Mouse (Mus musculus): ENCODE data around the gene Rragd.

DNA sequence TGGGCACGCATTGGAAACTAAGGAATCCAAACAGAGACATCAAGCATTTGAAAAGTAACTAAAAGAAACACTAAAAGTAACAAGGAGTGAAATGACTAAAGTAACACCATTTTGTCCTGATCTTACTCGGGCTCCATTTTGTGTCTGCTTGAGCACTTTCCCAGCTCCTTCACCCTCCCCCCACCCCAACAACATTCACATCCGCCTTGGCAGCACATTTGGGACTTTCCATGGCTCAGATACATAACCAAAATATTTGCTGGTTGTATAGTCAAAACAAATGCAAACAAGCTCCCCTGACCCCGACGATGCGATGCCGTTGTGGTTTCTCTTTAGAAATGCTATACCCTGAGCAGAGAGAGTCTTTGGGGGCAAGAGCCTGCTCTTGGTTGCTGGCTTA is 46.3 kb downstream of the Rragd start:
- TF ChIP-seq POLR2A (IDR thresholded peaks at IDR 0.05; ENCODE audit: borderline replicate concordance, low read depth, low read length) (no peak), CTCF (IDR thresholded peaks at IDR 0.05; ENCODE audit: low read depth, low read length) (no peak)
